Comparison of ENCODE assay signal across 9 mouse cellular contexts in the genomic region with DNA sequence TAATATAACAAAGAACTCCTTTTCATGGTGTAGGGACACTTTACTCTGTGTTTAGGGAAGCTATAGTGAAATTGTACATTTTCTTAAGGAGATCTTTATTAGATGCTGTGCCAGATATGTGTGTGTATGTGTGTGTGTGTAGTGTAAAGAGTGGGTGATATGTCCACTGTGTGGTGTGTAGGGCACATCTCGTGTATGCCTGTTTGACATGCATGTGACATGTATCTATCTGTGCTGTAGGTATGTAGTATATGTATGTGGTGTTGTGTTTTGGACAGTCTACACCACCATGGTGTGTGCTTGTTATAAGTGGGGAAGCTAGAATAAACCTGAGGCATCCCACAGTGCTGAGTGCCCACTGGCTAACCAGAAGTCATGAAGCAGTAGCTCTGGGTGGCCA. TPM values are rescaled to one million over a fixed set of nuclear protein-coding genes. Genes with fewer than 3 reads are reported as not detected.
DNase-seq lines count a peak whose midpoint lies in the region; ATAC-seq and TF ChIP-seq lines count a peak whose summit lies in the region.
"Had no signal": no experiment of that assay in that cellular context is flagged by ENCODE, and none has a peak within 500 bp of the region (broad histone marks: within the 10 kb centered on the region; RNA-seq: fewer than 3 reads in every experiment).

No protein-coding gene starts in this region.

- WGBS in forebrain, embryonic 16.5 days = 65% methylated on average over 1 of the region's 1 CpGs
- WGBS in limb, embryonic 12.5 days = 100% methylated on average over 1 of the region's 1 CpGs
- WGBS in stomach, embryonic 15.5 days = 79% methylated on average over 1 of the region's 1 CpGs
- WGBS in cerebellum, adult 2 months = 70% methylated on average over 1 of the region's 1 CpGs

- peak overlapping the region; percentile 70; the same call in 1 of the 2 replicates for H3K27ac ChIP-seq in forebrain, embryonic 16.5 days (ENCODE audit: low read length)
- H3K27ac ChIP-seq in limb, embryonic 12.5 days = no peak overlapping the region
- H3K27ac ChIP-seq in stomach, embryonic 15.5 days = no peak overlapping the region
- no peak overlapping the region for H3K27ac ChIP-seq in cerebellum, adult 2 months (ENCODE audit: insufficient read depth, low read length)
- H3K27ac ChIP-seq: kidney, postnatal 0 days had no signal

- TF ChIP-seq CTCF in cerebellum, adult 2 months (IDR thresholded peaks at IDR 0.05; ENCODE audit: borderline replicate concordance, insufficient read depth, low read depth, low read length) = no peak

- H3K36me3 ChIP-seq in megakaryocyte, embryonic 14.5 days (replicated peaks; ENCODE audit: low read length) = peaks cover 8% of the 10 kb centered on the region
- H3K36me3 ChIP-seq in forebrain, embryonic 16.5 days (ENCODE audit: control insufficient read depth, insufficient read depth) = no peaks in the 10 kb centered on the region
- H3K36me3 ChIP-seq in limb, embryonic 12.5 days = no peaks in the 10 kb centered on the region
- H3K36me3 ChIP-seq in stomach, embryonic 15.5 days = no peaks in the 10 kb centered on the region

- H3K4me2 ChIP-seq in forebrain, embryonic 16.5 days (ENCODE audit: low read length) = peak overlapping the region; percentile 64
- peak overlapping the region; percentile 73 for H3K4me2 ChIP-seq in limb, embryonic 12.5 days
- 0 out of 2 replicates have a peak overlapping the region, but pooled peaks have one; percentile 40 for H3K4me2 ChIP-seq in stomach, embryonic 15.5 days

- H3K4me1 ChIP-seq in megakaryocyte, embryonic 14.5 days = peaks cover 98% of the 10 kb centered on the region
- H3K4me1 ChIP-seq in forebrain, embryonic 16.5 days (replicated peaks; ENCODE audit: control insufficient read depth, insufficient read depth, low read length) = peaks cover 50% of the 10 kb centered on the region
- peaks cover 31% of the 10 kb centered on the region for H3K4me1 ChIP-seq in limb, embryonic 12.5 days (replicated peaks)
- peaks cover 6% of the 10 kb centered on the region for H3K4me1 ChIP-seq in stomach, embryonic 15.5 days
- no peaks in the 10 kb centered on the region for H3K4me1 ChIP-seq in cerebellum, adult 2 months (ENCODE audit: control insufficient read depth, insufficient read depth, low read length)

- peak overlapping the region; percentile 83 for H3K4me3 ChIP-seq in megakaryocyte, embryonic 14.5 days (replicated peaks)
- H3K4me3 ChIP-seq in forebrain, embryonic 16.5 days (replicated peaks; ENCODE audit: low read length) = peak overlapping the region; percentile 50
- peak overlapping the region; percentile 35; the same call in 1 of the 2 replicates for H3K4me3 ChIP-seq in limb, embryonic 12.5 days (replicated peaks)
- no peak overlapping the region for H3K4me3 ChIP-seq in stomach, embryonic 15.5 days (replicated peaks)
- H3K4me3 ChIP-seq in cerebellum, adult 2 months (replicated peaks; ENCODE audit: insufficient read depth, low read depth, low read length) = no peak overlapping the region

- ATAC-seq in megakaryocyte, adult 5-6 weeks (ENCODE audit: poor library complexity, severe bottlenecking) = no peak
- ATAC-seq in forebrain, embryonic 16.5 days = 0 out of 2 replicates have a peak, but pooled peaks have one; percentile 7
- no peak for ATAC-seq in limb, embryonic 12.5 days (ENCODE audit: insufficient number of reproducible peaks, insufficient read depth, low FRiP score, low TSS enrichment, low read depth)
- ATAC-seq in stomach, embryonic 15.5 days (ENCODE audit: insufficient read depth, low FRiP score, low read depth) = no peak

- H3K9ac ChIP-seq in forebrain, embryonic 16.5 days (replicated peaks; ENCODE audit: low read depth, low read length) = peak overlapping the region; percentile 64
- no peak overlapping the region for H3K9ac ChIP-seq in limb, embryonic 12.5 days (replicated peaks)
- H3K9ac ChIP-seq in stomach, embryonic 15.5 days = no peak overlapping the region

- H3K27me3 ChIP-seq in megakaryocyte, embryonic 14.5 days (replicated peaks) = no peaks in the 10 kb centered on the region
- H3K27me3 ChIP-seq in forebrain, embryonic 16.5 days (replicated peaks; ENCODE audit: control insufficient read depth, insufficient read depth, low read length) = no peaks in the 10 kb centered on the region
- no peaks in the 10 kb centered on the region for H3K27me3 ChIP-seq in limb, embryonic 12.5 days
- H3K27me3 ChIP-seq in stomach, embryonic 15.5 days (replicated peaks) = no peaks in the 10 kb centered on the region
- no peaks in the 10 kb centered on the region for H3K27me3 ChIP-seq in cerebellum, adult 2 months (ENCODE audit: control insufficient read depth, insufficient read depth, low read length)

- no peaks in the 10 kb centered on the region for H3K9me3 ChIP-seq in megakaryocyte, embryonic 14.5 days
- H3K9me3 ChIP-seq in forebrain, embryonic 16.5 days (ENCODE audit: control insufficient read depth, low read length) = no peaks in the 10 kb centered on the region
- H3K9me3 ChIP-seq in limb, embryonic 12.5 days = no peaks in the 10 kb centered on the region
- no peaks in the 10 kb centered on the region for H3K9me3 ChIP-seq in stomach, embryonic 15.5 days

- DNase-seq in cerebellum, adult 2 months = no peak
- no peak for DNase-seq in adrenal gland, adult 8-10 months
- DNase-seq: cerebellum, postnatal 36 days had no signal

- TF ChIP-seq POLR2A in cerebellum, adult 2 months (IDR thresholded peaks at IDR 0.05; ENCODE audit: borderline replicate concordance, insufficient read depth, low read length) = no peak

RNA-seq across cellular contexts. Expression of a gene that starts 0.4 kb away (rescaled TPM):
- polyA plus RNA-seq in megakaryocyte, embryonic 14.5 days (2012; ENCODE audit: insufficient read depth, low replicate concordance) = 9.1 and 10.4 TPM in 2 replicates
- total RNA-seq in megakaryocyte, adult 5-6 weeks (2015) = 10.7 and 12.2 TPM in 2 replicates
- total RNA-seq in megakaryocyte, adult 5-6 weeks (2017) = 26.1 and 30.9 TPM in 2 replicates
- polyA plus RNA-seq in forebrain, embryonic 16.5 days (2015; fragmentation: Nextera tagmentation; extraction: Ambion mirVana) = 3.1 and 4.2 TPM in 2 replicates
- polyA plus RNA-seq in limb, embryonic 12.5 days (2016; fragmentation: Nextera tagmentation; extraction: Ambion mirVana) = 0.66 and 0.91 TPM in 2 replicates
- polyA plus RNA-seq in stomach, embryonic 15.5 days (2015; fragmentation: Nextera tagmentation; extraction: Ambion mirVana) = 0.40 and 0.65 TPM in 2 replicates
- 13.7 and 13.8 TPM in 2 replicates for polyA plus RNA-seq in cerebellum, adult 2 months (2012; rRNA removed)
- total RNA-seq in adrenal gland, adult 8-10 months (2022) = 1 to 10 TPM; 4.5 to 4.7 (median 4.6) TPM

RNA-seq across cellular contexts. Expression of a gene that starts 20.9 kb away (rescaled TPM):
- polyA plus RNA-seq in megakaryocyte, embryonic 14.5 days (2012; ENCODE audit: insufficient read depth, low replicate concordance) = 21.2 and 22.5 TPM in 2 replicates
- 14.9 and 15.3 TPM in 2 replicates for total RNA-seq in megakaryocyte, adult 5-6 weeks (2015)
- 24.7 and 27.7 TPM in 2 replicates for total RNA-seq in megakaryocyte, adult 5-6 weeks (2017)
- 30.1 and 31.5 TPM in 2 replicates for polyA plus RNA-seq in forebrain, embryonic 16.5 days (2015; fragmentation: Nextera tagmentation; extraction: Ambion mirVana)
- 34.7 and 37.6 TPM in 2 replicates for polyA plus RNA-seq in limb, embryonic 12.5 days (2016; fragmentation: Nextera tagmentation; extraction: Ambion mirVana)
- 23.5 and 26.2 TPM in 2 replicates for polyA plus RNA-seq in stomach, embryonic 15.5 days (2015; fragmentation: Nextera tagmentation; extraction: Ambion mirVana)
- polyA plus RNA-seq in cerebellum, adult 2 months (2012; rRNA removed) = 50.6 and 50.7 TPM in 2 replicates
- 10 to 100 TPM; 37.2 to 48.4 (median 40.9) TPM for total RNA-seq in adrenal gland, adult 8-10 months (2022)

Comparison
In these comparisons a context has a peak if more than half of its experiments do, and no peak if none do; other contexts are left out.
1. H3K4me3 ChIP-seq: peak in megakaryocyte, embryonic 14.5 days (single experiment), forebrain, embryonic 16.5 days (single experiment) and limb, embryonic 12.5 days (single experiment); none in stomach, embryonic 15.5 days (single experiment) and cerebellum, adult 2 months (single experiment).
2. Peak in every context shown above with its lines, with median percentiles within 50 percentile points of each other: H3K4me2 ChIP-seq.